Mouse (Mus musculus) hindbrain, postnatal 0 days (tissue): ENCODE results near the gene Kctd17. TPM values are rescaled to one million over a fixed set of nuclear protein-coding genes. Genes with fewer than 3 reads are reported as not detected.

Experiments used
- ATAC-seq: fragments of 200-750 bp; cut with Nextera tagmentation; 2 replicates; pipeline ENCODE4 v1.8.0; 2017; ENCODE audit warnings: mild to moderate bottlenecking, moderate TSS enrichment, moderate library complexity
- DNase-seq: peaks from one replicate; pipeline ENCODE4 v3.0.0-alpha.2; 2015; ENCODE audit warnings: low spot score
- H3K27ac ChIP-seq: fragments of 300-500 bp; sonication (generic); 2 replicates; pipeline ENCODE4 v1.5.1; 2014; ENCODE audit warnings: mild to moderate bottlenecking
- H3K27me3 ChIP-seq: fragments of 300-500 bp; sonication (generic); 2 replicates; pipeline ENCODE4 v1.6.1; 2014; ENCODE audit warnings: low read length, mixed read lengths; ENCODE audit not compliant: insufficient read depth
- H3K36me3 ChIP-seq: fragments of 300-500 bp; sonication (generic); 2 replicates; pipeline ENCODE4 v1.6.1; 2014; ENCODE audit warnings: low read length, mixed read lengths; ENCODE audit not compliant: insufficient read depth
- H3K4me1 ChIP-seq: fragments of 300-500 bp; sonication (generic); 2 replicates; pipeline ENCODE4 v1.6.1; 2014; ENCODE audit warnings: antibody characterized with exemption, low read length, mixed read lengths; ENCODE audit not compliant: insufficient read depth
- H3K4me2 ChIP-seq: fragments of 300-500 bp; sonication (generic); 2 replicates; pipeline ENCODE4 v1.6.1; 2014; ENCODE audit warnings: low read depth, mild to moderate bottlenecking, low read length, moderate library complexity, mixed read lengths
- H3K4me3 ChIP-seq: fragments of 300-500 bp; sonication (generic); 2 replicates; pipeline ENCODE4 v1.5.1; 2014; ENCODE audit warnings: low read length
- H3K9ac ChIP-seq: fragments of 300-500 bp; sonication (generic); replicated peaks from 2 replicates; pipeline ENCODE4 v1.6.1; 2014; ENCODE audit warnings: mild to moderate bottlenecking, low read length, moderate library complexity, mixed read lengths
- H3K9me3 ChIP-seq: fragments of 300-500 bp; sonication (generic); 2 replicates; pipeline ENCODE4 v1.6.1; 2016; ENCODE audit warnings: low read length, mixed read lengths
- CTCF ChIP-seq: IDR thresholded peaks from 2 replicates; pipeline ENCODE4 v1.5.1; 2016; ENCODE audit warnings: antibody characterized with exemption, control low read depth, low read depth
- WGBS: fragments of 180-500 bp; shearing (Covaris S2); extraction: QIAGEN DNeasy Blood & Tissue Kit; methylation state at CpG from one replicate; pipeline ENCODE4 v1.1.7; 2014; 5-methylcytosine and 5-hydroxymethylcytosine counted together
- polyA plus RNA-seq: library from polyadenylated mRNA; unstranded; fragments of >200 nt; fragmentation: Nextera tagmentation; extraction: Ambion mirVana; gene quantifications from 2 replicates; pipeline ENCODE4 v1.2.1, GENCODE M21; 2015
- total RNA-seq: library from RNA; depleted of rRNA; stranded (reverse); fragments of >200 nt; gene quantifications from 2 replicates; pipeline ENCODE4 v1.2.3, GENCODE M21; 2014

The Kctd17 gene
- total and polyA plus RNA-seq, 2 experiments from 2014 or later = 155 to 161 TPM

GRCm38 (mm10) chr15:78385564-78385963 is 42.8 kb upstream of the Kctd17 start:
- Histone ChIP-seq H3K9me3 (no peaks in the 10 kb centered on the region), H3K4me3 (no peak overlapping the region), H3K4me2 (no peak overlapping the region), H3K27ac (peak overlapping the region; percentile 82; the same call in 1 of the 2 replicates), H3K27me3 (no peaks in the 10 kb centered on the region), H3K4me1 (0 out of 2 replicates have a peak, but pooled peaks cover 4% of the 10 kb centered on the region), H3K36me3 (no peaks in the 10 kb centered on the region), H3K9ac (no peak overlapping the region)
- ATAC-seq (no peak), DNase-seq (no peak)
- no peak for TF ChIP-seq CTCF
- WGBS = 100% methylated on average over 1 of the region's 1 CpGs

GRCm38 (mm10) chr15:78390855-78391254 is 37.5 kb upstream of the Kctd17 start:
- no peak overlapping the region for H3K9ac ChIP-seq
- no peak overlapping the region for H3K4me2 ChIP-seq
- no peaks in the 10 kb centered on the region for H3K4me1 ChIP-seq
- H3K36me3 ChIP-seq = no peaks in the 10 kb centered on the region
- ATAC-seq = no peak
- no peak overlapping the region for H3K27ac ChIP-seq
- TF ChIP-seq CTCF = no peak
- no peak for DNase-seq
- no peaks in the 10 kb centered on the region for H3K9me3 ChIP-seq
- H3K4me3 ChIP-seq = no peak overlapping the region
- no peaks in the 10 kb centered on the region for H3K27me3 ChIP-seq
- WGBS = 80% methylated on average over 3 of the region's 3 CpGs

- Histone ChIP-seq H3K4me1 (no peaks in the 10 kb centered on the region), H3K9ac (no peak within 1 kb of the TSS), H3K4me3 (no peak within 1 kb of the TSS), H3K4me2 (no peak within 1 kb of the TSS), H3K27ac (no peak within 1 kb of the TSS), H3K9me3 (no peaks in the 10 kb centered on the region), H3K27me3 (no peaks in the 10 kb centered on the region), H3K36me3 (no peaks in the 10 kb centered on the region)
- ATAC-seq = no peak
- WGBS = 88% methylated on average over 8 of the region's 8 CpGs
- TF ChIP-seq CTCF = no peak
- no peak for DNase-seq
Observed at GRCm38 (mm10) chr15:78395478-78395962, 32.8 kb upstream of the Kctd17 start, which contains the start of gene Tex33. Gene Tex33 (minus strand): TSS chr15:78395912.

GRCm38 (mm10) chr15:78401345-78401744 is 27.0 kb upstream of the Kctd17 start:
- no peaks in the 10 kb centered on the region for H3K36me3 ChIP-seq
- peaks cover 18% of the 10 kb centered on the region; the same call in 1 of the 2 replicates for H3K4me1 ChIP-seq
- WGBS = 48% methylated on average over 6 of the region's 6 CpGs
- peak; percentile 28; the same call in 1 of the 2 replicates for ATAC-seq
- peak overlapping the region; percentile 24; the same call in 1 of the 2 replicates for H3K9ac ChIP-seq
- no peaks in the 10 kb centered on the region for H3K9me3 ChIP-seq
- H3K4me3 ChIP-seq = no peak overlapping the region
- no peaks in the 10 kb centered on the region for H3K27me3 ChIP-seq
- peak overlapping the region; percentile 88; the same call in 1 of the 2 replicates for H3K27ac ChIP-seq
- peak; percentile 64 for DNase-seq
- H3K4me2 ChIP-seq = no peak overlapping the region
- TF ChIP-seq CTCF = peak; percentile 31

- TF ChIP-seq CTCF = no peak
- DNase-seq = peak; percentile 70
- H3K4me2 ChIP-seq = no peak overlapping the region
- H3K4me3 ChIP-seq = no peak overlapping the region
- peaks cover 19% of the 10 kb centered on the region; the same call in 1 of the 2 replicates for H3K4me1 ChIP-seq
- peak overlapping the region; percentile 88 for H3K27ac ChIP-seq
- H3K9me3 ChIP-seq = no peaks in the 10 kb centered on the region
- ATAC-seq = no peak
- peak overlapping the region; percentile 24; the same call in 1 of the 2 replicates for H3K9ac ChIP-seq
- no peaks in the 10 kb centered on the region for H3K36me3 ChIP-seq
- WGBS = 34% methylated on average over 4 of the region's 4 CpGs
- no peaks in the 10 kb centered on the region for H3K27me3 ChIP-seq
Observed at GRCm38 (mm10) chr15:78401921-78402320, 26.4 kb upstream of the Kctd17 start.

GRCm38 (mm10) chr15:78402423-78402822 is 25.9 kb upstream of the Kctd17 start:
- TF ChIP-seq CTCF = no peak
- Histone ChIP-seq H3K36me3 (no peaks in the 10 kb centered on the region), H3K4me2 (0 out of 2 replicates have a peak overlapping the region, but pooled peaks have one; percentile 87), H3K4me1 (peaks cover 24% of the 10 kb centered on the region; the same call in 1 of the 2 replicates), H3K27ac (peak overlapping the region; percentile 88), H3K9me3 (no peaks in the 10 kb centered on the region), H3K4me3 (no peak overlapping the region), H3K9ac (peak overlapping the region; percentile 24; the same call in 1 of the 2 replicates), H3K27me3 (no peaks in the 10 kb centered on the region)
- DNase-seq (no peak), ATAC-seq (no peak)
- WGBS = 55% methylated on average over 7 of the region's 7 CpGs

- 30% methylated on average over 3 of the region's 3 CpGs for WGBS
- H3K27me3 ChIP-seq = no peaks in the 10 kb centered on the region
- DNase-seq = peak; percentile 12
- ATAC-seq = no peak
- no peaks in the 10 kb centered on the region for H3K36me3 ChIP-seq
- H3K4me2 ChIP-seq = peak overlapping the region; percentile 87
- H3K27ac ChIP-seq = peak overlapping the region; percentile 88
- H3K4me1 ChIP-seq = peaks cover 26% of the 10 kb centered on the region; the same call in 1 of the 2 replicates
- H3K4me3 ChIP-seq = no peak overlapping the region
- no peak for TF ChIP-seq CTCF
- no peak overlapping the region for H3K9ac ChIP-seq
- no peaks in the 10 kb centered on the region for H3K9me3 ChIP-seq
Observed at GRCm38 (mm10) chr15:78403301-78403741, 25.0 kb upstream of the Kctd17 start.
